Mouse (Mus musculus) heart, adult 2 months (tissue): ENCODE data around the gene Mief1.

Experiments used
- CTCF ChIP-seq: fragments of 200-600 bp; IDR thresholded peaks from 2 replicates; pipeline ENCODE4 v1.8.1; 2022; ENCODE audit warnings: antibody characterized with exemption, mild to moderate bottlenecking, moderate library complexity
- EP300 ChIP-seq: fragments of 200-500 bp; IDR thresholded peaks from 2 replicates; pipeline ENCODE4 v1.6.1; 2011; ENCODE audit warnings: low read depth, low read length, control low read depth; ENCODE audit not compliant: insufficient read depth

DNA sequence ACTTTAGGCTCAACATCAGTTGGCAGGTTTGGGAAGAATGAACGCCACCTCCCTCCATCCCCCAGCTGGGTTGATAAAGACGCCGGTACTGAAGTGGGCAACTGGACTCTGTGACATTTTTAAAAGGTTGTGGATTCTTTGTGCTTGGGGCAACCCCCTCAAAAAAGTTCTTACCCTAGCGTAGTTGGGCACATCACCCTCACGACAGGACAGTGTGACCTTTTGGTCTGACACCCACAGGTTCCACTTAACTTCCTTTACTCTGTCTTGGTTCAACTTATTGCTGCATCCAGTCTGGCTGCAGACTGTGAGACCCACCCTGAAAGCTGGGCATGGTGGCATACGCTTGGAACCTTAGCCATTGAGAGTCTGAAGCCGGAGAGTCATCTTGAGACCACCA lies 10.1 kb upstream of the Mief1 start:
- TF ChIP-seq CTCF, result no peak
- no peak for TF ChIP-seq EP300
